Mouse (Mus musculus) hindbrain, embryonic 12.5 days (tissue): ENCODE data around the gene Tbr1. TPM values are rescaled to one million over a fixed set of nuclear protein-coding genes. Genes with fewer than 3 reads are reported as not detected.

Experiments used
- ATAC-seq: fragments of 200-750 bp; cut with Nextera tagmentation; 2 replicates; pipeline ENCODE4 v1.8.0; 2017; ENCODE audit warnings: moderate TSS enrichment; ENCODE audit not compliant: low FRiP score
- H3K27ac ChIP-seq: fragments of 300-500 bp; sonication (generic); 2 replicates; pipeline ENCODE4 v1.5.1; 2016; ENCODE audit warnings: mild to moderate bottlenecking
- H3K27me3 ChIP-seq: fragments of 300-500 bp; sonication (generic); 2 replicates; pipeline ENCODE4 v1.6.1; 2016; ENCODE audit warnings: mild to moderate bottlenecking
- H3K36me3 ChIP-seq: fragments of 300-500 bp; sonication (generic); 2 replicates; pipeline ENCODE4 v1.6.1; 2016; ENCODE audit warnings: mild to moderate bottlenecking
- H3K4me1 ChIP-seq: fragments of 300-500 bp; sonication (generic); 2 replicates; pipeline ENCODE4 v1.6.1; 2016
- H3K4me2 ChIP-seq: fragments of 300-500 bp; sonication (generic); replicated peaks from 2 replicates; pipeline ENCODE4 v1.6.1; 2016; ENCODE audit warnings: mild to moderate bottlenecking
- H3K4me3 ChIP-seq: fragments of 300-500 bp; sonication (generic); 2 replicates; pipeline ENCODE4 v1.5.1; 2016; ENCODE audit warnings: mild to moderate bottlenecking
- H3K9ac ChIP-seq: fragments of 300-500 bp; sonication (generic); 2 replicates; pipeline ENCODE4 v1.6.1; 2016; ENCODE audit warnings: mild to moderate bottlenecking, moderate library complexity
- H3K9me3 ChIP-seq: fragments of 300-500 bp; sonication (generic); replicated peaks from 2 replicates; pipeline ENCODE4 v1.6.1; 2016; ENCODE audit warnings: mild to moderate bottlenecking
- WGBS: fragments of 180-500 bp; shearing (Covaris S2); methylation state at CpG from one replicate; pipeline ENCODE4 v1.1.7; 2016; 5-methylcytosine and 5-hydroxymethylcytosine counted together
- polyA plus RNA-seq: library from polyadenylated mRNA; unstranded; fragments of >200 nt; fragmentation: Nextera tagmentation; extraction: Ambion mirVana; gene quantifications from 2 replicates; pipeline ENCODE4 v1.2.1, GENCODE M21; 2016

Tbr1 gene
- polyA plus RNA-seq, 1 experiment from 2014 or later: 0.54 TPM

DNA sequence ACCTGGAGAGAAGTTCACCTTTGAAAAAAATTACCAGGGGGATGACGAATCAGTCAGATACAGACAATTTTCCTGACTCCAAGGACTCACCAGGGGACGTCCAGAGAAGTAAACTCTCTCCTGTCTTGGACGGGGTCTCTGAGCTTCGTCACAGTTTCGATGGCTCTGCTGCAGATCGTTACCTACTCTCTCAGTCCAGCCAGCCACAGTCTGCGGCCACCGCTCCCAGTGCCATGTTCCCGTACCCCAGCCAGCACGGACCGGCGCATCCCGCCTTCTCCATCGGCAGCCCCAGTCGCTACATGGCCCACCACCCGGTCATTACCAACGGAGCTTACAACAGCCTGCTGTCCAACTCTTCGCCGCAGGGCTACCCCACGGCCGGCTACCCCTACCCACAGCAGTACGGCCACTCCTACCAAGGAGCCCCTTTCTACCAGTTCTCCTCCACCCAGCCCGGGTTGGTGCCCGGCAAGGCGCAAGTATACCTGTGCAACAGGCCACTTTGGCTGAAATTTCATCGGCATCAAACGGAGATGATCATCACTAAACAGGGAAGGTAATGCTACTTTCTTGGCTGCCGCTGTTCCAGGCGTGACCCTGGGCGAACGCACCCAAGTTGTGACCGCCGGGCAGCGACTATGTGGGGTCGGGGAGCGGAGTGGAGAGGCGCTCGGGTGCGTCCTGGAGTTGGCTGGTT lies 2.3 kb downstream of the Tbr1 start:
- no peak overlapping the region for H3K9ac ChIP-seq

GRCm38 (mm10) chr2:61805541-61806345 lies 3.0 kb downstream of the Tbr1 start:
- Histone ChIP-seq H3K4me3 (0 out of 2 replicates have a peak overlapping the region, but pooled peaks have one; percentile 3), H3K9ac (no peak overlapping the region), H3K9me3 (no peaks in the 10 kb centered on the region), H3K4me1 (peaks cover 11% of the 10 kb centered on the region), H3K27ac (no peak overlapping the region), H3K36me3 (0 out of 2 replicates have a peak, but pooled peaks cover 2% of the 10 kb centered on the region), H3K27me3 (peaks cover 87% of the 10 kb centered on the region), H3K4me2 (peak overlapping the region; percentile 29; the same call in 1 of the 2 replicates)
- 1% methylated on average over 39 of the region's 39 CpGs for WGBS
- 0 out of 2 replicates have a peak, but pooled peaks have one; percentile 36 for ATAC-seq

More for the DNA sequence above, 2.3 kb downstream of the Tbr1 start:
- Histone ChIP-seq H3K27ac (no peak overlapping the region), H3K4me1 (peaks cover 11% of the 10 kb centered on the region), H3K4me2 (peak overlapping the region; percentile 29; the same call in 1 of the 2 replicates), H3K9me3 (no peaks in the 10 kb centered on the region), H3K27me3 (peaks cover 80% of the 10 kb centered on the region), H3K36me3 (0 out of 2 replicates have a peak, but pooled peaks cover 4% of the 10 kb centered on the region), H3K4me3 (peak overlapping the region; percentile 3; the same call in 1 of the 2 replicates)
- WGBS: 2% methylated on average over 39 of the region's 39 CpGs
- ATAC-seq: peak; percentile 48

GRCm38 (mm10) chr2:61806346-61806825 lies 3.7 kb downstream of the Tbr1 start:
- Histone ChIP-seq H3K4me3 (no peak overlapping the region), H3K9me3 (no peaks in the 10 kb centered on the region), H3K27ac (no peak overlapping the region), H3K36me3 (no peaks in the 10 kb centered on the region), H3K27me3 (peaks cover 90% of the 10 kb centered on the region), H3K9ac (no peak overlapping the region), H3K4me1 (peaks cover 14% of the 10 kb centered on the region), H3K4me2 (no peak overlapping the region)
- 2% methylated on average over 3 of the region's 3 CpGs for WGBS
- ATAC-seq: no peak

GRCm38 (mm10) chr2:61807151-61807550 lies 4.4 kb downstream of the Tbr1 start:
- no peaks in the 10 kb centered on the region for H3K36me3 ChIP-seq
- 0 out of 2 replicates have a peak overlapping the region, but pooled peaks have one; percentile 3 for H3K4me2 ChIP-seq
- no peaks in the 10 kb centered on the region for H3K9me3 ChIP-seq
- H3K9ac ChIP-seq: no peak overlapping the region
- under 1% methylated on average over 22 of the region's 22 CpGs for WGBS
- peaks cover 21% of the 10 kb centered on the region for H3K4me1 ChIP-seq
- no peak overlapping the region for H3K4me3 ChIP-seq
- ATAC-seq: peak; percentile 57
- peaks cover 90% of the 10 kb centered on the region for H3K27me3 ChIP-seq
- H3K27ac ChIP-seq: no peak overlapping the region

DNA sequence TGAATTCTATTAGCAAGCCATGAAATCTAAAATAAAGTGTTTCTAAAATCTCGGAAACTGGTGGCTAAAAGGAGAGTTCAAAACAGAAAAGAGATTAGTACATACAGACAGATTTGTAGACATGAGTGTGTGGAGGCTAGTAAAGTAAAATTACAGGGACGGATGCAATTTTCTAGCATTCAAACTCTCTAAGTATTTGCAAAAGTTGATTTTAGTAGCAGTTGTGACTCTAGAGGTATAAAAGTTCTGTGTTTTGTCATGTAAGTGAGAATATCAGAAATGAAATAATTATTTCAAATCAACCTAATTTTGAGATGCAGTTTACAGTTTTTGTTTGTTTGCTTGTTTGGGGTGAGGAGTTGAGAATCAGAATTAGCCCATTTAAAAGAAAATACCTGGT lies 5.1 kb downstream of the Tbr1 start:
- H3K4me2 ChIP-seq: no peak overlapping the region
- 19% methylated on average over 2 of the region's 2 CpGs for WGBS
- no peaks in the 10 kb centered on the region for H3K36me3 ChIP-seq
- H3K9me3 ChIP-seq: no peaks in the 10 kb centered on the region
- H3K4me3 ChIP-seq: no peak overlapping the region
- H3K9ac ChIP-seq: no peak overlapping the region
- ATAC-seq: no peak
- peaks cover 90% of the 10 kb centered on the region for H3K27me3 ChIP-seq
- H3K4me1 ChIP-seq: peaks cover 21% of the 10 kb centered on the region
- H3K27ac ChIP-seq: no peak overlapping the region

DNA sequence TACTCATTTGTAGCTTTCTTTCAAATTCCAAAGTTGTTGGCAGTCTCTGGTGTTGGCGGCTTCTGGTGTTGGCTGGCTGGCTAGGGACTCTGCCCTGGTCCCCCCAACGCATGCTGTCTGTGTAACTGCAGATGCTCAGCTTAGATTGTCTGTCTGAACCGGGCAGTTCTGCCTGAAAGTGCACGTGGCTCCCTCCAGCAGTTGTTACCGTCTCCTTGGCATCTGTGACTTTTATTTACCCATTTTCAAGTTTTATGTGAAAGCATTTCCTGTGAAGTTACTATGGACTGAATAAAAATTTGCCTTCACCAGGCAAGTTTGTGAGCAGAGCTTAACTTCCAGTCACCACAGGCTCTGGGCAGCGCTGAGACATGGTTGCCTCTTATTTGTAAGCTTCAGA lies 6.0 kb downstream of the Tbr1 start:
- Histone ChIP-seq H3K27ac (no peak overlapping the region), H3K27me3 (peaks cover 86% of the 10 kb centered on the region), H3K4me1 (peaks cover 20% of the 10 kb centered on the region), H3K4me3 (no peak overlapping the region), H3K4me2 (no peak overlapping the region), H3K9me3 (no peaks in the 10 kb centered on the region), H3K9ac (no peak overlapping the region), H3K36me3 (no peaks in the 10 kb centered on the region)
- WGBS: 0% methylated on average over 6 of the region's 6 CpGs
- no peak for ATAC-seq

DNA sequence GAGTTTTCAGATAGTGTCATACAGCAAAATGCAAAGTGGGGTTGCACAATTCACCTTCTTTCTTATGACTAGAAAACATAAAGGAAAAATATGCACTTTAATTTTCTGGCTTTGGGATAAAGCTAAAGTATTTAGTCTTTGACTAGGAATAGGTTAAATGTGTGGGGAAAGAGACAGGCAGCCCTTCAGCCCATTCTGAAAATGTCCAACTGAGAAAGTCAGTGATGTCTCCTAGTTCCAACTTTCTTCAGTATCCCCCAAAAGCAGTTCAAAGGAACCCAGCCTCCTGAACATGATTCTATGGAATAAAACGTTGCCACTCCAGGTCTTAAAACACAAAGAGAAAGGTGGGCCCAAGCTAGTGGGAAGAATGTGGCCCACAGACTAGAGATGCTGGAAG lies 6.7 kb downstream of the Tbr1 start:
- H3K36me3 ChIP-seq: no peaks in the 10 kb centered on the region
- peaks cover 86% of the 10 kb centered on the region for H3K27me3 ChIP-seq
- ATAC-seq: no peak
- H3K4me3 ChIP-seq: no peak overlapping the region
- H3K4me2 ChIP-seq: no peak overlapping the region
- no peak overlapping the region for H3K9ac ChIP-seq
- peaks cover 20% of the 10 kb centered on the region for H3K4me1 ChIP-seq
- H3K27ac ChIP-seq: no peak overlapping the region
- WGBS: 3% methylated on average over 1 of the region's 1 CpGs
- no peaks in the 10 kb centered on the region for H3K9me3 ChIP-seq

DNA sequence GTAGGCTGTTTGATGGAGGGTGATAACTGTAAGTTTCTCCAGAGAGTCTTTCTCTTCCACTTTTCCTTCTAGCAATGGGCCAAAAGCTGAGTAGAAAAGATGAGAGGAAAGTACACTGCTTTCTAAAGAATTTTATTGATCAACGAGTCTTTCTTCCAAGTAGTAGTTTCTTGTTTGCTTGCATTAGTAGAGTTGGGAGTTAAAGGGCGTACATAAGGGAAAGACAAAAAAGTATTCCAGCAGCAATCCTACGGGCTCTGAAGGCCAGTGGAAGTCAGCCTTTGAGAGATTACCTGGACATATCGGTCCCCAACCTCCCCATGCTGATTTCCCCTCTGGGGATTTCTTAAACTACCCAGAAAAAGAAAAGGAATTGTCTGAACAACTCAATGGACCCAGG lies 8.0 kb downstream of the Tbr1 start:
- no peaks in the 10 kb centered on the region for H3K36me3 ChIP-seq
- H3K4me3 ChIP-seq: no peak overlapping the region
- peaks cover 79% of the 10 kb centered on the region for H3K27me3 ChIP-seq
- H3K27ac ChIP-seq: no peak overlapping the region
- H3K9ac ChIP-seq: no peak overlapping the region
- ATAC-seq: no peak
- WGBS: 18% methylated on average over 4 of the region's 4 CpGs
- H3K9me3 ChIP-seq: no peaks in the 10 kb centered on the region
- H3K4me2 ChIP-seq: no peak overlapping the region
- peaks cover 18% of the 10 kb centered on the region for H3K4me1 ChIP-seq

- no peak overlapping the region for H3K27ac ChIP-seq
- peak overlapping the region; percentile 50 for H3K4me3 ChIP-seq
- WGBS: 5% methylated on average over 8 of the region's 8 CpGs
- H3K36me3 ChIP-seq: no peaks in the 10 kb centered on the region
- H3K9ac ChIP-seq: no peak overlapping the region
- no peaks in the 10 kb centered on the region for H3K9me3 ChIP-seq
- peaks cover 18% of the 10 kb centered on the region for H3K4me1 ChIP-seq
- ATAC-seq: no peak
- H3K4me2 ChIP-seq: peak overlapping the region; percentile 92
- H3K27me3 ChIP-seq: peaks cover 81% of the 10 kb centered on the region
These were observed 8.4 kb downstream of the Tbr1 start for GRCm38 (mm10) chr2:61811163-61811506.

DNA sequence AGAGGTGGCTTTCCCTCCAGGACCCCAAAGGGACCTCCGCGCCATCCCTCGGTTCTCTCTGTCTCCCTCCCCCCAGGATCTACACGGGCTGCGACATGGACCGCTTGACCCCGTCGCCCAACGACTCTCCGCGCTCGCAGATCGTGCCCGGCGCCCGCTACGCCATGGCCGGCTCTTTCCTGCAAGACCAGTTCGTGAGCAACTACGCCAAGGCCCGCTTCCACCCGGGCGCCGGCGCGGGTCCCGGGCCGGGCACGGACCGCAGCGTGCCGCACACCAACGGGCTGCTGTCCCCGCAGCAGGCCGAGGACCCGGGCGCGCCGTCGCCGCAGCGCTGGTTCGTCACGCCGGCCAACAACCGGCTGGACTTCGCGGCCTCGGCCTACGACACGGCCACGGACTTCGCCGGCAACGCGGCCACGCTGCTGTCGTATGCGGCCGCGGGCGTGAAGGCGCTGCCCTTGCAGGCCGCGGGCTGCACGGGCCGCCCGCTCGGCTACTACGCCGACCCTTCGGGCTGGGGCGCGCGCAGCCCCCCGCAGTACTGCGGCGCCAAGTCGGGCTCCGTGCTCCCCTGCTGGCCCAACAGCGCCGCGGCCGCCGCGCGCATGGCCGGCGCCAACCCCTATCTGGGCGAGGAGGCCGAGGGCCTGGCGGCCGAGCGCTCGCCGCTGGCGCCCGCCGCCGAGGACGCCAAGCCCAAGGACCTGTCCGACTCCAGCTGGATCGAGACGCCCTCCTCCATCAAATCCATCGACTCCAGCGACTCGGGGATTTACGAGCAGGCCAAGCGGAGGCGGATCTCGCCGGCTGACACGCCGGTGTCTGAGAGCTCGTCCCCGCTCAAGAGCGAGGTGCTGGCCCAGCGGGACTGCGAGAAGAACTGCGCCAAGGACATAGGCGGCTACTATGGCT lies 9.0 kb downstream of the Tbr1 start:
- H3K27ac ChIP-seq: no peak overlapping the region

GRCm38 (mm10) chr2:61812536-61812935 lies 9.8 kb downstream of the Tbr1 start:
- Histone ChIP-seq H3K9me3 (no peaks in the 10 kb centered on the region), H3K27ac (no peak overlapping the region), H3K4me2 (peak overlapping the region; percentile 92), H3K9ac (peak overlapping the region; percentile 66), H3K4me1 (peaks cover 18% of the 10 kb centered on the region), H3K36me3 (no peaks in the 10 kb centered on the region), H3K27me3 (peaks cover 74% of the 10 kb centered on the region), H3K4me3 (peak overlapping the region; percentile 50)
- no peak for ATAC-seq
- WGBS: 2% methylated on average over 12 of the region's 12 CpGs

More for the DNA sequence above, 9.0 kb downstream of the Tbr1 start:
- peaks cover 18% of the 10 kb centered on the region for H3K4me1 ChIP-seq
- peaks cover 79% of the 10 kb centered on the region for H3K27me3 ChIP-seq
- peak overlapping the region; percentile 92 for H3K4me2 ChIP-seq
- peak overlapping the region; percentile 50 for H3K4me3 ChIP-seq
- no peaks in the 10 kb centered on the region for H3K36me3 ChIP-seq
- peak overlapping the region; percentile 66 for H3K9ac ChIP-seq
- ATAC-seq: peak; percentile 72
- H3K9me3 ChIP-seq: no peaks in the 10 kb centered on the region
- under 1% methylated on average over 116 of the region's 121 CpGs for WGBS
